Mouse (Mus musculus): Measurements from ENCODE around the gene Coa3. TPM values are rescaled to one million over a fixed set of nuclear protein-coding genes. Genes with fewer than 3 reads are reported as not detected.

The Coa3 gene
- total and polyA plus RNA-seq, 2 experiments = 74.7 to 289 TPM

GRCm38 (mm10) chr11:101312150-101312549, 33.2 kb upstream of the Coa3 start:
- Histone ChIP-seq H3K4me3 (ENCODE audit: insufficient read depth, low read depth, low read length) (no peak overlapping the region), H3K36me3 (ENCODE audit: control insufficient read depth, insufficient read depth, low read length) (no peaks in the 10 kb centered on the region), H3K9ac (ENCODE audit: low read depth, low read length) (no peak overlapping the region), H3K27ac (replicated peaks; ENCODE audit: insufficient read depth, low read depth, low read length) (no peak overlapping the region), H3K79me2 (ENCODE audit: control insufficient read depth, insufficient read depth, low read length) (peaks cover 10% of the 10 kb centered on the region), H3K27me3 (ENCODE audit: control insufficient read depth, insufficient read depth, low read length) (no peaks in the 10 kb centered on the region), H3K4me1 (ENCODE audit: control insufficient read depth, insufficient read depth, low read length) (no peaks in the 10 kb centered on the region)
- no peak for TF ChIP-seq CTCF (IDR thresholded peaks at IDR 0.05; ENCODE audit: low read depth, low read length)
- no peak for TF ChIP-seq POLR2A (IDR thresholded peaks at IDR 0.05; ENCODE audit: extremely low read depth, insufficient read depth, low read length)
- WGBS = 44% methylated on average over 3 of the region's 3 CpGs
- DNase-seq (ENCODE audit: extremely low read depth, low read depth, low spot score) = no peak

- Histone ChIP-seq H3K4me1 (ENCODE audit: control insufficient read depth, insufficient read depth, low read length) (no peaks in the 10 kb centered on the region), H3K36me3 (ENCODE audit: control insufficient read depth, insufficient read depth, low read length) (no peaks in the 10 kb centered on the region), H3K4me3 (ENCODE audit: insufficient read depth, low read depth, low read length) (no peak overlapping the region), H3K27ac (replicated peaks; ENCODE audit: insufficient read depth, low read depth, low read length) (no peak overlapping the region), H3K9ac (ENCODE audit: low read depth, low read length) (no peak overlapping the region), H3K79me2 (ENCODE audit: control insufficient read depth, insufficient read depth, low read length) (peaks cover under 1% of the 10 kb centered on the region), H3K27me3 (ENCODE audit: control insufficient read depth, insufficient read depth, low read length) (no peaks in the 10 kb centered on the region)
- TF ChIP-seq POLR2A (IDR thresholded peaks at IDR 0.05; ENCODE audit: extremely low read depth, insufficient read depth, low read length) (no peak), CTCF (IDR thresholded peaks at IDR 0.05; ENCODE audit: low read depth, low read length) (no peak)
- DNase-seq (ENCODE audit: extremely low read depth, low read depth, low spot score) = no peak
- WGBS = 91% methylated on average over 3 of the region's 3 CpGs
Observed at GRCm38 (mm10) chr11:101311083-101311482, 32.2 kb upstream of the Coa3 start.

GRCm38 (mm10) chr11:101307744-101308143, 28.8 kb upstream of the Coa3 start:
- Histone ChIP-seq H3K27ac (replicated peaks; ENCODE audit: insufficient read depth, low read depth, low read length) (no peak overlapping the region), H3K79me2 (ENCODE audit: control insufficient read depth, insufficient read depth, low read length) (no peaks in the 10 kb centered on the region), H3K36me3 (ENCODE audit: control insufficient read depth, insufficient read depth, low read length) (no peaks in the 10 kb centered on the region), H3K4me1 (ENCODE audit: control insufficient read depth, insufficient read depth, low read length) (no peaks in the 10 kb centered on the region), H3K9ac (ENCODE audit: low read depth, low read length) (no peak overlapping the region), H3K27me3 (ENCODE audit: control insufficient read depth, insufficient read depth, low read length) (no peaks in the 10 kb centered on the region), H3K4me3 (ENCODE audit: insufficient read depth, low read depth, low read length) (no peak overlapping the region)
- 19% methylated on average over 5 of the region's 5 CpGs for WGBS
- TF ChIP-seq CTCF (IDR thresholded peaks at IDR 0.05; ENCODE audit: low read depth, low read length) (no peak), POLR2A (IDR thresholded peaks at IDR 0.05; ENCODE audit: extremely low read depth, insufficient read depth, low read length) (no peak)
- DNase-seq (ENCODE audit: extremely low read depth, low read depth, low spot score) = no peak

GRCm38 (mm10) chr11:101302004-101302798, 23.3 kb upstream of the Coa3 start, which contains the start of gene Becn1:
Becn1 (minus strand) TSS chr11:101302286.
- peak; percentile 98 for TF ChIP-seq CTCF (IDR thresholded peaks at IDR 0.05; ENCODE audit: low read depth, low read length)
- peak; percentile 67 for TF ChIP-seq POLR2A (IDR thresholded peaks at IDR 0.05; ENCODE audit: extremely low read depth, insufficient read depth, low read length)
- H3K4me1 ChIP-seq (ENCODE audit: control insufficient read depth, insufficient read depth, low read length) = peaks cover 6% of the 10 kb centered on the region
- WGBS = 6% methylated on average over 39 of the region's 39 CpGs
- H3K36me3 ChIP-seq (ENCODE audit: control insufficient read depth, insufficient read depth, low read length) = peaks cover 14% of the 10 kb centered on the region; the same call in 1 of the 2 replicates
- DNase-seq (ENCODE audit: extremely low read depth, low read depth, low spot score) = peak; percentile 77
- no peaks in the 10 kb centered on the region for H3K27me3 ChIP-seq (ENCODE audit: control insufficient read depth, insufficient read depth, low read length)
- H3K4me3 ChIP-seq (ENCODE audit: insufficient read depth, low read depth, low read length) = peak within 1 kb of the TSS; percentile 83
- H3K27ac ChIP-seq (replicated peaks; ENCODE audit: insufficient read depth, low read depth, low read length) = no peak within 1 kb of the TSS; the same call in 1 of the 2 replicates
- H3K9ac ChIP-seq (ENCODE audit: low read depth, low read length) = peak within 1 kb of the TSS; percentile 82
- peaks cover 26% of the 10 kb centered on the region for H3K79me2 ChIP-seq (ENCODE audit: control insufficient read depth, insufficient read depth, low read length)

GRCm38 (mm10) chr11:101301299-101302003, 22.5 kb upstream of the Coa3 start:
- Histone ChIP-seq H3K27me3 (ENCODE audit: control insufficient read depth, insufficient read depth, low read length) (no peaks in the 10 kb centered on the region), H3K79me2 (ENCODE audit: control insufficient read depth, insufficient read depth, low read length) (peaks cover 26% of the 10 kb centered on the region), H3K27ac (replicated peaks; ENCODE audit: insufficient read depth, low read depth, low read length) (no peak overlapping the region; the same call in 1 of the 2 replicates), H3K36me3 (ENCODE audit: control insufficient read depth, insufficient read depth, low read length) (peaks cover 16% of the 10 kb centered on the region), H3K4me3 (ENCODE audit: insufficient read depth, low read depth, low read length) (peak overlapping the region; percentile 83), H3K4me1 (ENCODE audit: control insufficient read depth, insufficient read depth, low read length) (peaks cover 6% of the 10 kb centered on the region), H3K9ac (ENCODE audit: low read depth, low read length) (peak overlapping the region; percentile 82)
- TF ChIP-seq CTCF (IDR thresholded peaks at IDR 0.05; ENCODE audit: low read depth, low read length) (no peak), POLR2A (IDR thresholded peaks at IDR 0.05; ENCODE audit: extremely low read depth, insufficient read depth, low read length) (no peak)
- 10% methylated on average over 26 of the region's 26 CpGs for WGBS
- DNase-seq (ENCODE audit: extremely low read depth, low read depth, low spot score) = no peak
